Mouse (Mus musculus): ENCODE results near the gene Enkd1. TPM values are rescaled to one million over a fixed set of nuclear protein-coding genes. Genes with fewer than 3 reads are reported as not detected.

Enkd1 gene
- total and polyA plus RNA-seq, 3 experiments: 22.0 to 42.6 TPM; not detected in 1

GRCm38 (mm10) chr8:105712286-105712685, 4.3 kb upstream of the Enkd1 start:
- Histone ChIP-seq H3K4me3 (ENCODE audit: control insufficient read depth in 1 of 2, insufficient read depth in 1 of 2, low read depth in 2 of 2, low read length in 2 of 2) (no peak overlapping the region), H3K9me3 (replicated peaks; ENCODE audit: insufficient read depth, low read length) (no peaks in the 10 kb centered on the region), H3K9ac (ENCODE audit: control insufficient read depth, low read depth, low read length, poor library complexity, severe bottlenecking) (no peak overlapping the region), H3K4me1 (ENCODE audit: control insufficient read depth in 1 of 2, insufficient read depth in 2 of 2, low read length in 2 of 2) (peaks cover 0 to 4% of the 10 kb centered on the region in 2 experiments; a peak in 2 of 4 replicates), H3K79me2 (ENCODE audit: control insufficient read depth, insufficient read depth, low read length, poor library complexity) (peaks cover 6% of the 10 kb centered on the region), H3K36me3 (ENCODE audit: control insufficient read depth in 1 of 2, insufficient read depth in 2 of 2, low read length in 2 of 2) (0 out of 4 replicates have a peak, but pooled peaks cover 0 to 2% of the 10 kb centered on the region in 2 experiments), H3K27ac (ENCODE audit: control insufficient read depth, low read depth, low read length) (no peak overlapping the region), H3K27me3 (ENCODE audit: control insufficient read depth in 1 of 2, insufficient read depth in 2 of 2, low read length in 2 of 2) (no peaks in the 10 kb centered on the region)
- DNase-seq (ENCODE audit: low read depth, low spot score): no peak
- TF ChIP-seq TBP (IDR thresholded peaks at IDR 0.05; ENCODE audit: low read depth, low read length) (no peak), EP300 (IDR thresholded peaks at IDR 0.05; ENCODE audit: low read depth in 1 of 2, low read length in 2 of 2) (no peak), UBTF (IDR thresholded peaks at IDR 0.05; ENCODE audit: borderline replicate concordance, insufficient read depth, low read depth, low read length) (no peak), HCFC1 (IDR thresholded peaks at IDR 0.05; ENCODE audit: low read depth, low read length) (no peak), CHD2 (IDR thresholded peaks at IDR 0.05; ENCODE audit: low read length) (no peak), MEF2A (IDR thresholded peaks at IDR 0.05; ENCODE audit: extremely low read depth, insufficient replicate concordance, low read depth, low read length, poor library complexity, severe bottlenecking) (no peak), SIN3A (IDR thresholded peaks at IDR 0.05; ENCODE audit: low read length) (no peak), E2F4 (IDR thresholded peaks at IDR 0.05; ENCODE audit: borderline replicate concordance, low read depth, low read length) (no peak), USF2 (IDR thresholded peaks at IDR 0.05; ENCODE audit: borderline replicate concordance in 1 of 2, insufficient read depth in 1 of 2, low read depth in 1 of 2, low read length in 2 of 2) (no peak), ETS1 (IDR thresholded peaks at IDR 0.05; ENCODE audit: low read depth, low read length) (no peak), JUND (IDR thresholded peaks at IDR 0.05; ENCODE audit: low read depth, low read length) (no peak), GATA1 (IDR thresholded peaks at IDR 0.05; ENCODE audit: low read depth, low read length) (no peak), POLR2AphosphoS2 (IDR thresholded peaks at IDR 0.05; ENCODE audit: low read length) (no peak), NELFE (IDR thresholded peaks at IDR 0.05; ENCODE audit: low read depth, low read length) (no peak), ZKSCAN1 (IDR thresholded peaks at IDR 0.05; ENCODE audit: low read depth, low read length) (no peak), BHLHE40 (IDR thresholded peaks at IDR 0.05; ENCODE audit: borderline replicate concordance, low read depth, low read length) (no peak), POLR2A (IDR thresholded peaks at IDR 0.05; ENCODE audit: control insufficient read depth in 1 of 2, insufficient read depth in 1 of 2, low read depth in 1 of 2, low read length in 2 of 2, poor library complexity in 1 of 2) (no peak), TAL1 (IDR thresholded peaks at IDR 0.05; ENCODE audit: low read length) (no peak)

- Histone ChIP-seq H3K36me3 (ENCODE audit: control insufficient read depth in 1 of 2, insufficient read depth in 2 of 2, low read length in 2 of 2) (peaks cover 0 to 11% of the 10 kb centered on the region in 2 experiments; a peak in 2 of 4 replicates), H3K27ac (ENCODE audit: control insufficient read depth, low read depth, low read length) (no peak overlapping the region), H3K79me2 (ENCODE audit: control insufficient read depth, insufficient read depth, low read length, poor library complexity) (peaks cover 14% of the 10 kb centered on the region), H3K9ac (ENCODE audit: control insufficient read depth, low read depth, low read length, poor library complexity, severe bottlenecking) (no peak overlapping the region), H3K27me3 (ENCODE audit: control insufficient read depth in 1 of 2, insufficient read depth in 2 of 2, low read length in 2 of 2) (no peaks in the 10 kb centered on the region), H3K9me3 (replicated peaks; ENCODE audit: insufficient read depth, low read length) (no peaks in the 10 kb centered on the region), H3K4me3 (ENCODE audit: control insufficient read depth in 1 of 2, insufficient read depth in 1 of 2, low read depth in 2 of 2, low read length in 2 of 2) (no peak overlapping the region), H3K4me1 (ENCODE audit: control insufficient read depth in 1 of 2, insufficient read depth in 2 of 2, low read length in 2 of 2) (peaks cover 5 to 13% of the 10 kb centered on the region in 2 experiments; a peak in 3 of 4 replicates)
- no peak for DNase-seq (ENCODE audit: low read depth, low spot score)
- TF ChIP-seq E2F4 (IDR thresholded peaks at IDR 0.05; ENCODE audit: borderline replicate concordance, low read depth, low read length) (no peak), GABPA (IDR thresholded peaks at IDR 0.05; ENCODE audit: low read depth, low read length) (no peak), ZMIZ1 (IDR thresholded peaks at IDR 0.05; ENCODE audit: low read depth, low read length) (no peak), POLR2AphosphoS2 (IDR thresholded peaks at IDR 0.05; ENCODE audit: low read length) (no peak), JUND (IDR thresholded peaks at IDR 0.05; ENCODE audit: low read depth, low read length) (no peak), CHD1 (IDR thresholded peaks at IDR 0.05; ENCODE audit: low read depth, low read length) (no peak), POLR2A (IDR thresholded peaks at IDR 0.05; ENCODE audit: control insufficient read depth in 1 of 2, insufficient read depth in 1 of 2, low read depth in 1 of 2, low read length in 2 of 2, poor library complexity in 1 of 2) (no peak), NRF1 (IDR thresholded peaks at IDR 0.05; ENCODE audit: insufficient read depth, low read depth, low read length, poor library complexity, severe bottlenecking) (no peak), USF2 (IDR thresholded peaks at IDR 0.05; ENCODE audit: borderline replicate concordance in 1 of 2, insufficient read depth in 1 of 2, low read depth in 1 of 2, low read length in 2 of 2) (no peak), MYC (IDR thresholded peaks at IDR 0.05; ENCODE audit: low read depth, low read length) (no peak), MAZ (IDR thresholded peaks at IDR 0.05; ENCODE audit: low read depth, low read length) (no peak), ELF1 (IDR thresholded peaks at IDR 0.05; ENCODE audit: low read depth, low read length) (no peak)
These were observed 1.3 kb upstream of the Enkd1 start for GRCm38 (mm10) chr8:105709317-105709716.

All from MEL (cell line).